Mouse (Mus musculus) mesoderm, embryonic 11.5 days (tissue): ENCODE data around the gene Cyp4f18.
A peak's percentile ranks its signal among the peaks of the same experiment; 100 is the strongest.
"Not testable (repeated sequence)": the region's sequence is repeated elsewhere in the genome, so short reads cannot be mapped to it uniquely, and the experiment has no call there.

Source experiments
- DNase-seq: peaks from one replicate; pipeline ENCODE4 v3.0.0-alpha.2; 2012; ENCODE audit warnings: low read depth, low spot score

Gene Cyp4f18

GRCm38 (mm10) chr8:71981032-71981431, 28.4 kb downstream of the Cyp4f18 start:
- no peak for DNase-seq

GRCm38 (mm10) chr8:71974211-71974610, 35.2 kb downstream of the Cyp4f18 start:
- no peak for DNase-seq

- DNase-seq, result no peak
These were observed 37.5 kb downstream of the Cyp4f18 start for GRCm38 (mm10) chr8:71971945-71972344.

DNA sequence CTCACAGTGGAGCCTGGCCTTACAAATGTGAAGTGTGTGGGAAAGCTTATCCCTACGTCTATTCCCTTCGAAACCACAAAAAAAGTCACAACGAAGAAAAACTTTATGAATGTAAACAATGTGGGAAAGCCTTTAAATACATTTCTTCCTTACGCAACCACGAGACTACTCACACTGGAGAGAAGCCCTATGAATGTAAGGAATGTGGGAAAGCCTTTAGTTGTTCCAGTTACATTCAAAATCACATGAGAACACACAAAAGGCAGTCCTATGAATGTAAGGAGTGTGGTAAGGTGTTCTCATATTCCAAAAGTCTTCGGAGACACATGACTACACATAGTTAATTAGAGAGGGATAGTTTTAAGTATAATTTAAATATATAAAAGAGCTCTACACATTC, 40.8 kb downstream of the Cyp4f18 start:
- DNase-seq, result no peak

- no peak for DNase-seq
These were observed 41.3 kb downstream of the Cyp4f18 start for GRCm38 (mm10) chr8:71968100-71968499.

GRCm38 (mm10) chr8:71967261-71967660, 42.2 kb downstream of the Cyp4f18 start:
- DNase-seq, result no peak

GRCm38 (mm10) chr8:71966411-71966810, 43.0 kb downstream of the Cyp4f18 start:
- no peak for DNase-seq

DNA sequence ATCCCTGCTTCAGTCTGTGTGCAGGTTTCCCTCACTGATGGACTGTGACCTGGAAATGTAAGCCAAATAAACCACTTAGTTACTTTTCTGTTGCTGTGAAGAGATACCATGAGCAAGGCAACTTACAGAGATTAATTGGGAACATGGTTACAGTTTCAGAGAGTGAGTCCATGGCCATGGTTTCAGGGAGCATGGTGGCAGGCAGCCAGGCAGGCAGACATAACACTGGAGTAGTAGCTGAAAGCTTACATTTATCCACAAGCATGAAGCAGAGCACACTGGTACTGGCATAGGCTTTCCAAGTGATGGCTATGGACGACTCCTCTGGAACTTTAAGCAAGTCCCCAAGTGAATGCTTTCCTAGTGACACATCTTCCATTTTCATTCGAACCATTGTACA, 44.3 kb downstream of the Cyp4f18 start:
- no peak for DNase-seq

DNA sequence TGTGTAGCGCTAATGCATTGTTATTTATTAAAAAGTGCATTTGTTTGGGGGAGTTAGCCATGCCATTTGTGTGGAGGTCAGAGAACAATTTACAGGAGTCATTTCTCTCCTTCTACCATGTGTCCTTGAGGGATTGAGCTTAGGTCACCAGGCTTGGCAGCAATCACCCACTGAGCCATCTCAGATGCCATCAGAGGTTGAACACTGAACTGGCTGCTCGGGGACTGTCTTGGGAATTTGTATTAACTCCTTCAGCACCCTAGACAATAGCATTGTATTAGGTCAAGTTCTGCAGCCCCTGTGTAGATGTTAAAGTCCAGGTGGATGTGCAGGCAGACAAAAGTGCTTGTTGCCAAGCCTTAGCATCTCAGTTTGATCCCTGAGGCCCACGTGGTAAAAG, 45.4 kb downstream of the Cyp4f18 start:
- DNase-seq, result no peak

DNA sequence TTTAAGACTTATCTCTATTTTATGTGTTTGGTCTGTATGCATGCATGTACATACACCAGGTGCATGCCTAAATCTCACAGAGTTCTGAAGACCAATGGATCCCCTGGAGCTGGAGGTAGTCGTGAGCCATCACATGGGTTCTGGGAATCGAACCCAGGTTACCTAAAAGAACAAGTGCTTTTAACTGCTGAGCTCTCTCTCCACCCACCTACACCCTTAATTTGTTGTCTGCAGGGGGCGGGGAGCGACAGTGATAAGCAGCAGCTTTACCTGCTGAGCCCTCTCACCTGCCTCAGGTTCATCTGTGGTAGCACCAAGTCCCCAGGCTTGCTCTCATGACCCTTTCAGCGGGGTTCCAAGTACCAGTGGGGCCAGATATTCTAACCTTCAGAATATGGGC, 47.6 kb downstream of the Cyp4f18 start:
- no peak for DNase-seq

- DNase-seq, result no peak
These were observed 48.9 kb downstream of the Cyp4f18 start for GRCm38 (mm10) chr8:71960483-71960882.

DNA sequence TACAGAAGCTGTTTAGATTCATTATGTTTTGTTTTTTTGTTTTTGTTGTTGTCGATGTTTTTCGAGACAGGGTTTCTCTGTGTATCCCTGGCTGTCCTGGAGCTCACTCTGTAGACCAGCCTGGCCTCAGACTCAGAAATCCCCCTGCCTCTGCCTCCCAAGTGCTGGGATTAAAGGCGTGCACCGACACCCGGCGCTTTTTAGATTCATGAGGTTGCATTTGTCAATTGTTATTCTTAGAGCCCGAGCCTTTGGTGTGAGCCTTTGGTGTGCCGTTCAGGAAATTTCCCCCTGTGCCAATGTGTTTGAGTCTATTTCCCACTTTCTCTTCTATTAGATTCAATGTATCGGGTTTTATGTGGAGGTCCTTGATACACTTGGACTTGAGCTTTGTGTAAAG, 54.8 kb downstream of the Cyp4f18 start:
- DNase-seq, result no peak

DNA sequence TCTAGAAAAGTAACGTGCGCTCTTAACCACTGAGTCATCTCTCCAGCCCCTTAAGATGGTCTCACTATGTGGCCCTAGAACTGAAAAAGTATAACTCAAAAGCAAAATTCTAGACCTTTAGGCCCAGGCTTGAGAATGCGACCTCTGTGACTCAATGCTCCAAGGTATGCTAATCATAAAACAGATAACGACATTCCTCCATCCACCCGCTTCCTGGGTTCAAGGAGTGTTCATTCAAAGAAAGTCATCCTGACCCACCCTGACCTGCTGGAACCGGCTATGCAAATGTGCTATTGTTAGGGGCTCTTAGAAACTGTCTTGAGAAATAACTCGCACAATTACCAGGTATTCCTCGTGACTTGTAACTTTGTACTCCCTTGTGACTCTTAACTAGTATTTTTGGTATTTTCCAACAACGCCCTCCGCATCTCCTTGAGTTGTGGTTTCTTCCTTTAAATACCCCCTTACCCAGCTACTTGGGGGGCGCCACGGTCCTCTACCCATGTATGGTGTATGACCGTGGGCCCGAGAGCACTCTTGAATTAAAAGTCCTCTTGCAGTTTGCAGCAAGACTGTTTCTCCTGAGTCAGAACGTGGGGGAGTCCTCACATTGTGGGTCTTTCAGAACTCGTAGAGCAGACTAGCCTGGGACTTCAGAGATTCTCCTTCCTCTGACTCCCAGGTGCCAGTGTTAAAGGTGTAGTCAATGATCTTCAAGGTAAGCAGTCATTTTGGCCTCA, 56.3 kb downstream of the Cyp4f18 start:
- not testable (repeated sequence) for DNase-seq

DNA sequence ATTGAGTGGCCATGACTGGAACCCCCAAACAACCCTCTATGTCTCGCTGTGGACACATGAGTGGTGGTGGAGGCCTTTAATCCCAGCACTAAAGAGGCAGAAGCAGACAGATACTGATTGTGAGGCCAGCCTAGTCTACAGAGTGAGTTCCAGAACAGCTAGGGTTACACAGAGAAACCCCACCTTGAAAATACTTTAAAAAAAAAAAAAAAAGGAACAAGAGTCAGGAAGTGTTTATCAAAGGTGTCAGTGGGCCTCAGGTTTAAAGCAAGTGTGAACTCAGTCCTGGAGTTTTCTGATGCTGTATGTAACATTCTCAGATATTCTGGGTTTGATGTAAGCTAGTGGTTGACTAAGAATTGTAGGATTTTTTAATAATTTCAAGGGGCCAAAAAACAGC, 56.9 kb downstream of the Cyp4f18 start:
- DNase-seq, result no peak

DNA sequence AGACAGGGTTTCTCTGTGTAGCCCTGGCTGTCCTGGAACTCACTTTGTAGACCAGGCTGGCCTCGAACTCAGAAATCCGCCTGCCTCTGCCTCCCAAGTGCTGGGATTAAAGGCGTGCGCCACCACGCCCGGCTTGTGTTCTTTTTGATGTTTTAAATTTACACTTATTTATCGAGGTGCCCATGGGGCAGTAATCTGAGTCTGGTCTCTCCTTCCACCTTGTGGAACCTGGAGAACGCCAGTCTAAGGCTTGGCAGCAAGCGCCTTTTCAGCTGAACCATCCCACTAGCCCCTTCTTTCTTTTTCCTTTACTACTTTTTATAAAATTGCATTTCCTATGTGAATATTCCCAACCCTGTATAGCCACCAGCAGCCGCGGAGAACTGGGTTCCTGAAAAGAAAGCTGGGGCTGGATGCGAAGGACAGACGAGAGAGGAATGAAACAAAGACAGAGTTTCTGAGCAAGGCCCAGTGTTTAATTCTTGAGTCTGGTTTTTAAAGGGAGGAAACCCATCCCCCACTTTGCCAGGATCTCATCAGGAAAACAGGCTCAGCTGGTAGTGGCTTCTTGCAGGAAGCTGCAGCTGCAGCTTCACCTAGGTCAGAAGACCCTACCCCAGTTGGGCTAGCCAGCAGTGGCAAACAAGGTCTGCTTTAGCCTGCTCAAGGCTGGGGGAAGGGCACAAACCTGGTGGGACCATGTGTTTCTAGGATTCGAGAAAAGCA, 57.8 kb downstream of the Cyp4f18 start:
- DNase-seq, result peak; percentile 23

- peak; percentile 99 for DNase-seq
These were observed 58.8 kb downstream of the Cyp4f18 start, which contains the start of gene Zfp961 for GRCm38 (mm10) chr8:71950482-71951221. Gene Zfp961, plus strand, starts transcription at chr8:71951038.

DNA sequence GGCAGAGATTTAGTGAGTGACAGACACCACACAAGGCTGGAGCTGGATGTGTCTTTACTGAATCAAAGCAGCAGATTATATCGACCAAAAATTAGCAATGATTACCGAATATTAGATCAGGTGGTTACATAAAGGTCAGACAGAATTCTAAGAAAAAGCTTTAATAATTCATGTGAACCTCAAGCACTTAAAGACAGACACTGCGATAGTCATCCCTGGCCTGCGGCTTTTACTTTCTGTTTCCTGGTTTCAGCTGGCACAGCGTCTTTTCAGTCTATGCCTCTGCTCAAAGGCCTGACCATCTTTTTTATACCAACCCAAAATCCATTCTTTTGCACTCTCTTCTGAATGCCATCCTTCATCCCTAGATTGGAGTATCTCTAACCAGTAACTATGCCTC, 60.8 kb downstream of the Cyp4f18 start:
- DNase-seq, result no peak

- DNase-seq, result no peak
These were observed 67.7 kb downstream of the Cyp4f18 start for GRCm38 (mm10) chr8:71941776-71942175.

GRCm38 (mm10) chr8:71940293-71941208, 68.9 kb downstream of the Cyp4f18 start:
- DNase-seq, result no peak
